Mouse (Mus musculus): ENCODE measurements around the gene Cxcr2.

Cxcr2 gene

GRCm38 (mm10) chr1:74153461-74154184 is at the start of gene Cxcr2:
TSS of gene Cxcr2 (plus strand) at chr1:74153989.
- DNase-seq (ENCODE audit: extremely low read depth, insufficient read length, low spot score) = no peak

GRCm38 (mm10) chr1:74105660-74106059 is 48.1 kb upstream of the Cxcr2 start:
- DNase-seq (ENCODE audit: extremely low read depth, insufficient read length, low spot score) = no peak

- no peak for DNase-seq (ENCODE audit: extremely low read depth, insufficient read length, low spot score)
Measured at GRCm38 (mm10) chr1:74106214-74106613, 47.6 kb upstream of the Cxcr2 start.

GRCm38 (mm10) chr1:74107931-74108618 is 45.7 kb upstream of the Cxcr2 start:
- no peak for DNase-seq (ENCODE audit: extremely low read depth, insufficient read length, low spot score)

GRCm38 (mm10) chr1:74109670-74110069 is 44.1 kb upstream of the Cxcr2 start:
- no peak for DNase-seq (ENCODE audit: extremely low read depth, insufficient read length, low spot score)

GRCm38 (mm10) chr1:74110932-74111695 is 42.7 kb upstream of the Cxcr2 start:
- no peak for DNase-seq (ENCODE audit: extremely low read depth, insufficient read length, low spot score)

GRCm38 (mm10) chr1:74111696-74112030 is 42.1 kb upstream of the Cxcr2 start:
- DNase-seq (ENCODE audit: extremely low read depth, insufficient read length, low spot score) = no peak

GRCm38 (mm10) chr1:74113071-74113470 is 40.7 kb upstream of the Cxcr2 start:
- no peak for DNase-seq (ENCODE audit: extremely low read depth, insufficient read length, low spot score)

- DNase-seq (ENCODE audit: extremely low read depth, insufficient read length, low spot score) = no peak
Measured at GRCm38 (mm10) chr1:74117876-74118275, 35.9 kb upstream of the Cxcr2 start.

GRCm38 (mm10) chr1:74119115-74119514 is 34.7 kb upstream of the Cxcr2 start:
- DNase-seq (ENCODE audit: extremely low read depth, insufficient read length, low spot score) = no peak

- DNase-seq (ENCODE audit: extremely low read depth, insufficient read length, low spot score) = no peak
Measured at GRCm38 (mm10) chr1:74121138-74121537, 32.7 kb upstream of the Cxcr2 start.

- DNase-seq (ENCODE audit: extremely low read depth, insufficient read length, low spot score) = peak; percentile 41
Measured at GRCm38 (mm10) chr1:74121821-74122576, 31.8 kb upstream of the Cxcr2 start.

- no peak for DNase-seq (ENCODE audit: extremely low read depth, insufficient read length, low spot score)
Measured at GRCm38 (mm10) chr1:74123215-74123614, 30.6 kb upstream of the Cxcr2 start.

- no peak for DNase-seq (ENCODE audit: extremely low read depth, insufficient read length, low spot score)
Measured at GRCm38 (mm10) chr1:74124021-74124981, 29.5 kb upstream of the Cxcr2 start, which contains the start of gene Tns1. TSS of gene Tns1 (minus strand) at chr1:74124449.

GRCm38 (mm10) chr1:74124991-74125552 is 28.7 kb upstream of the Cxcr2 start, which contains the start of gene Rufy4:
TSS of gene Rufy4 (plus strand) at chr1:74125541.
- peak; percentile 47 for DNase-seq (ENCODE audit: extremely low read depth, insufficient read length, low spot score)

- DNase-seq (ENCODE audit: extremely low read depth, insufficient read length, low spot score) = no peak
Measured at GRCm38 (mm10) chr1:74130883-74131659, 22.7 kb upstream of the Cxcr2 start.

- no peak for DNase-seq (ENCODE audit: extremely low read depth, insufficient read length, low spot score)
Measured at GRCm38 (mm10) chr1:74132011-74132410, 21.8 kb upstream of the Cxcr2 start.

GRCm38 (mm10) chr1:74133954-74134353 is 19.8 kb upstream of the Cxcr2 start:
- no peak for DNase-seq (ENCODE audit: extremely low read depth, insufficient read length, low spot score)

Data from 3134 (cell line).